Mouse (Mus musculus): Measurements from ENCODE around the gene Ormdl2. TPM values are rescaled to one million over a fixed set of nuclear protein-coding genes. Genes with fewer than 3 reads are reported as not detected.
A peak's percentile ranks its signal among the peaks of the same experiment; 100 is the strongest.

The Ormdl2 gene
- polyA plus RNA-seq, 1 experiment, result 82.3 TPM

- TF ChIP-seq POLR2A (IDR thresholded peaks at IDR 0.05; ENCODE audit: control insufficient read depth, extremely low read depth, insufficient read depth, low read length, poor library complexity) (peak; percentile 77), CTCF (IDR thresholded peaks at IDR 0.05; ENCODE audit: borderline replicate concordance, control insufficient read depth, extremely low read depth, insufficient read depth, low read length, poor library complexity) (peak; percentile 65; the same call in 1 of the 2 replicates)
- peak overlapping the region; percentile 79 for H3K27ac ChIP-seq (ENCODE audit: control insufficient read depth, insufficient read depth, low read length)
- under 1% methylated on average over 70 of the region's 70 CpGs for WGBS
- peak; percentile 95 for DNase-seq
- H3K27me3 ChIP-seq (ENCODE audit: control insufficient read depth, insufficient read depth, low read length), result no peaks in the 10 kb centered on the region
- H3K4me3 ChIP-seq (ENCODE audit: control insufficient read depth, insufficient read depth, low read length), result peak overlapping the region; percentile 80
- H3K4me1 ChIP-seq (replicated peaks; ENCODE audit: control insufficient read depth, insufficient read depth, low read length), result peaks cover 30% of the 10 kb centered on the region
- H3K36me3 ChIP-seq (ENCODE audit: control insufficient read depth, insufficient read depth, low read length), result no peaks in the 10 kb centered on the region
These were observed 16.1 kb downstream of the Ormdl2 start for GRCm38 (mm10) chr10:128805092-128806000.

- Histone ChIP-seq H3K4me3 (ENCODE audit: control insufficient read depth, insufficient read depth, low read length) (peak within 1 kb of the TSS; percentile 80), H3K27me3 (ENCODE audit: control insufficient read depth, insufficient read depth, low read length) (no peaks in the 10 kb centered on the region), H3K36me3 (ENCODE audit: control insufficient read depth, insufficient read depth, low read length) (no peaks in the 10 kb centered on the region), H3K27ac (ENCODE audit: control insufficient read depth, insufficient read depth, low read length) (peak within 1 kb of the TSS; percentile 79), H3K4me1 (replicated peaks; ENCODE audit: control insufficient read depth, insufficient read depth, low read length) (peaks cover 30% of the 10 kb centered on the region)
- peak; percentile 57 for DNase-seq
- TF ChIP-seq POLR2A (IDR thresholded peaks at IDR 0.05; ENCODE audit: control insufficient read depth, extremely low read depth, insufficient read depth, low read length, poor library complexity) (no peak), CTCF (IDR thresholded peaks at IDR 0.05; ENCODE audit: borderline replicate concordance, control insufficient read depth, extremely low read depth, insufficient read depth, low read length, poor library complexity) (no peak)
- under 1% methylated on average over 27 of the region's 28 CpGs for WGBS
These were observed 17.0 kb downstream of the Ormdl2 start, which contains the start of gene Tmem198b for GRCm38 (mm10) chr10:128804271-128805091. Gene Tmem198b, minus strand, starts transcription at chr10:128804370.

- Histone ChIP-seq H3K27me3 (ENCODE audit: control insufficient read depth, insufficient read depth, low read length) (no peaks in the 10 kb centered on the region), H3K36me3 (ENCODE audit: control insufficient read depth, insufficient read depth, low read length) (no peaks in the 10 kb centered on the region), H3K4me3 (ENCODE audit: control insufficient read depth, insufficient read depth, low read length) (peak within 1 kb of the TSS; percentile 80), H3K4me1 (replicated peaks; ENCODE audit: control insufficient read depth, insufficient read depth, low read length) (peaks cover 28% of the 10 kb centered on the region), H3K27ac (ENCODE audit: control insufficient read depth, insufficient read depth, low read length) (peak within 1 kb of the TSS; percentile 79)
- WGBS, result 8% methylated on average over 14 of the region's 14 CpGs
- DNase-seq, result peak; percentile 28
- no peak for TF ChIP-seq CTCF (IDR thresholded peaks at IDR 0.05; ENCODE audit: borderline replicate concordance, control insufficient read depth, extremely low read depth, insufficient read depth, low read length, poor library complexity)
- no peak for TF ChIP-seq POLR2A (IDR thresholded peaks at IDR 0.05; ENCODE audit: control insufficient read depth, extremely low read depth, insufficient read depth, low read length, poor library complexity)
These were observed 17.6 kb downstream of the Ormdl2 start, which contains the start of gene Dnajc14 for GRCm38 (mm10) chr10:128803771-128804270. Gene Dnajc14, plus strand, starts transcription at chr10:128804062.

- WGBS, result 13% methylated on average over 6 of the region's 6 CpGs
- no peaks in the 10 kb centered on the region for H3K27me3 ChIP-seq (ENCODE audit: control insufficient read depth, insufficient read depth, low read length)
- peaks cover 26% of the 10 kb centered on the region for H3K4me1 ChIP-seq (replicated peaks; ENCODE audit: control insufficient read depth, insufficient read depth, low read length)
- no peaks in the 10 kb centered on the region for H3K36me3 ChIP-seq (ENCODE audit: control insufficient read depth, insufficient read depth, low read length)
- TF ChIP-seq CTCF (IDR thresholded peaks at IDR 0.05; ENCODE audit: borderline replicate concordance, control insufficient read depth, extremely low read depth, insufficient read depth, low read length, poor library complexity) (no peak), POLR2A (IDR thresholded peaks at IDR 0.05; ENCODE audit: control insufficient read depth, extremely low read depth, insufficient read depth, low read length, poor library complexity) (no peak)
- DNase-seq, result no peak
- H3K4me3 ChIP-seq (ENCODE audit: control insufficient read depth, insufficient read depth, low read length), result no peak overlapping the region
- no peak overlapping the region for H3K27ac ChIP-seq (ENCODE audit: control insufficient read depth, insufficient read depth, low read length)
These were observed 18.1 kb downstream of the Ormdl2 start for GRCm38 (mm10) chr10:128803361-128803760.

GRCm38 (mm10) chr10:128802956-128803355 lies 18.5 kb downstream of the Ormdl2 start:
- no peak for TF ChIP-seq POLR2A (IDR thresholded peaks at IDR 0.05; ENCODE audit: control insufficient read depth, extremely low read depth, insufficient read depth, low read length, poor library complexity)
- no peak for TF ChIP-seq CTCF (IDR thresholded peaks at IDR 0.05; ENCODE audit: borderline replicate concordance, control insufficient read depth, extremely low read depth, insufficient read depth, low read length, poor library complexity)
- DNase-seq, result no peak
- H3K27me3 ChIP-seq (ENCODE audit: control insufficient read depth, insufficient read depth, low read length), result no peaks in the 10 kb centered on the region
- H3K36me3 ChIP-seq (ENCODE audit: control insufficient read depth, insufficient read depth, low read length), result no peaks in the 10 kb centered on the region
- no peak overlapping the region for H3K27ac ChIP-seq (ENCODE audit: control insufficient read depth, insufficient read depth, low read length)
- H3K4me1 ChIP-seq (replicated peaks; ENCODE audit: control insufficient read depth, insufficient read depth, low read length), result peaks cover 23% of the 10 kb centered on the region
- no peak overlapping the region for H3K4me3 ChIP-seq (ENCODE audit: control insufficient read depth, insufficient read depth, low read length)
- 92% methylated on average over 4 of the region's 4 CpGs for WGBS

GRCm38 (mm10) chr10:128801981-128802495 lies 19.4 kb downstream of the Ormdl2 start:
- Histone ChIP-seq H3K27ac (ENCODE audit: control insufficient read depth, insufficient read depth, low read length) (no peak overlapping the region), H3K4me1 (replicated peaks; ENCODE audit: control insufficient read depth, insufficient read depth, low read length) (peaks cover 20% of the 10 kb centered on the region), H3K4me3 (ENCODE audit: control insufficient read depth, insufficient read depth, low read length) (no peak overlapping the region), H3K27me3 (ENCODE audit: control insufficient read depth, insufficient read depth, low read length) (no peaks in the 10 kb centered on the region), H3K36me3 (ENCODE audit: control insufficient read depth, insufficient read depth, low read length) (no peaks in the 10 kb centered on the region)
- 95% methylated on average over 16 of the region's 16 CpGs for WGBS
- DNase-seq, result no peak
- TF ChIP-seq POLR2A (IDR thresholded peaks at IDR 0.05; ENCODE audit: control insufficient read depth, extremely low read depth, insufficient read depth, low read length, poor library complexity), result no peak
- TF ChIP-seq CTCF (IDR thresholded peaks at IDR 0.05; ENCODE audit: borderline replicate concordance, control insufficient read depth, extremely low read depth, insufficient read depth, low read length, poor library complexity), result no peak

Measured in thymus, adult 2 months (tissue).